Mouse (Mus musculus) skeletal muscle tissue, postnatal 0 days (tissue): ENCODE data around the gene Bpifb1. TPM values are rescaled to one million over a fixed set of nuclear protein-coding genes. Genes with fewer than 3 reads are reported as not detected.

Source experiments
- polyA plus RNA-seq: library from polyadenylated mRNA; unstranded; fragments of >200 nt; fragmentation: Nextera tagmentation; extraction: Ambion mirVana; gene quantifications from 2 replicates; pipeline ENCODE4 v1.2.1, GENCODE M21; 2015

Bpifb1 gene
- polyA plus RNA-seq: 0.14 TPM in 1 of 2 replicates, not detected in the other

DNA sequence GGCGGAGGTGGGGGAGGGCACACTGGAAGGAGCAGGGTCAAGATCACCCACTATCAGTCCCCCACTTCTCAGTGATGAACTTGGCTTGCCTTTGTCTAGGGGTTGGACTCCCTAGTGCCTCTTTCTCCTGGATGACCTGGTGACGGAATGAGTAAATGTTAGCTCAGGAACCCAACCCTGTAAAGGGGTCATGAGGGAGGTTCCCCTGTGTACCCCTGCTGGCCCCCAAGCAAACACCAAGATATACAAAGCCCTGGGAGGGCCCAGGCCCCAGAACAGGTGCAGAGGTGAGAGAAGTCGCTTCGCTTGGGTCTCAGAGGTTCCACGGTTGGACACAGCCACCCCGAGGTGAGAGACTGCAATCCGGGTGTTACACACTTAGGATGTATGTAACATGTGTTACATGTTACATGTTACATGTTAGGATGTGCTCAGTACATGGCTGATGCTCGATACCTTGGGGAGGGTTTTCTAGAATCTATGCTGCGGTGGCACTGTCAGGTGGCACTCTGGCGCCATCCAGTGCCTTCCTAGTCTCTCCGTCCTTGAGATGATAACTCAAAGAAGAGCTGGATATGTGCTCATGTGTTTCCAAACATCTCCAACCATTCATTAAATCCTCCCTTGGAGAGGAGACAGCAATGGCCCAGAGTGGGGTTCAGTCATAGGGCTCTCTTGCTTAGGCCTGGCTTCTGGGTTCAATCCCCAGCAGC, at the start of gene Bpifb1:
Gene Bpifb1 (plus strand): TSS at position 273 of the 713 bp plus-strand sequence.

DNA sequence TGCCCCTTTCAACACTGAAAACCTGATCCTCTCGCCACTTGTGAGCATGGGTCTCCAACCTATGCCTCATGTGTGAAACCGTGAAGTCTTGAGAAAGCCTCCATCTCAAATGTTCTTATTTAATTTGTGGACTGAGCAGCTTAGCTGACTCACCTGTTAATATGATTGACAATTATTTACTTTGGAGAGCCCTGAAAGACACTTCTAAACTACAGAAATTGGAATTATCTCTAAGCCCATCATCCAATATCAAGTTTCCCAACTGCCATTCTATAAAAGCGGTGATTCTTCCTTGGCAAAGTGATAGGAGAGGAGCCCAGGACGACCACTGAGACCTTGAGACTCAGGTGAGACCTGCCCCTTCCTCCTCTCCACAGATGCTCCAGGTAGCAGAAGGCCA, 48.0 kb upstream of the Bpifb1 start, which contains the start of gene Bpifa1:
Gene Bpifa1 (plus strand): TSS at position 301 of the 400 bp plus-strand sequence.

DNA sequence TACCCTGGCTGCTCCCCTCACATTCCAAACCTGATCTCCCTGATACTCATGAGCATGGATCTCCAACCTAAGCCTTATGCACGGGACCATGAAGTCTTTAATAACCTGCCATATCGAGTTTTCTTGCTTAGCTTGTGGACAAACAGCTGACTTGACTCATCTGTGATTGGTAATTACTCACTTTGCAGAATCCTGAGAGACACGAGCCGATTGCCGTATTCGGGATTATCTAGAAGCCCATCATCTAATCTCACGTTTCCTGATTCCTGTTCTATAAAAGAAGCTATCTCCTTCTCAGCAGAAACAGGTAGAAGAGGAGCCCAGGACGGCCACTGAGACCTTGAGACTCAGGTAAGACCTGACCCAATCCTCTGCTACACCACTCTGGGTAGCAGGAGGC, 28.3 kb upstream of the Bpifb1 start, which contains the start of gene Bpifa5:
Gene Bpifa5 (plus strand): TSS at position 301 of the 400 bp plus-strand sequence.

DNA sequence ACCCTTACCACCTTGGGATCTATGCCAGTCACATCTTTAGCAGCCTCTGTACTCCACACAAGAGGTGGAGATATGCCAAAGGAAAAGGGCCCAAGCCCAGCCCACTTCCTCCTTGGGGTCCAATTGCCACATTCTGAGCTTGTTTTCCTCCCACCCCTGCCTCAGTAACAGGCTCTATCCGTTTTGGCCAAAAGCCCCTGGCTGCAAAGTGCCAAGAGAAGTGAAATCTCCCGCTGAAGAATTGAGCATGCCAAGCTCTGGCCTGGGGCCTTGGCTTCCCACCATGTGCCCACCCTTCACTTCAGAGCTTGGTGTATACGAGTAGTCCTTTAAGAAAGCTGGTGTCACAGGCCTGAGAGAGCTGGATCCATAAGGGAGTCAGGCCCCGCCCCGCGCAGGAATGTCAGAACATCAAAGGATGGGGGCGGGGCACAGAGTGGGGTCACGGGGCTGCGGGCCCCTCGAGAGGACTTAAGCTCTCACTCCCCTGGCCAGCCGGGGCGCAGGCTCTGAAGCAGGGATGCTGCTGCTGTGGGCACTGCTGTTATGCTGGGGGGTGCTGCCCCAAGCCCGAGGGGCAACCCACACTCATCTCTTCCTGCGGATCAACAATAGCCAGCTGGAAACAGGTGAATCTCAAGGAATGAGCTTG, 32.8 kb downstream of the Bpifb1 start, which contains the start of gene Bpifb5:
Gene Bpifb5 (plus strand): TSS at position 478 of the 652 bp plus-strand sequence.

GRCm38 (mm10) chr2:154257554-154257953, 66.9 kb downstream of the Bpifb1 start, which contains the start of gene Bpifb9a:
Bpifb9a (plus strand) TSS chr2:154257854.

Other genes starting within 250 kb of the Bpifb1 start
- gene Bpifa6, start 215.9 kb upstream of the Bpifb1 start, polyA plus RNA-seq: not detected in 2 replicates
- gene Bpifa2, start 182.6 kb upstream of the Bpifb1 start, polyA plus RNA-seq: not detected in 2 replicates
- not detected in 2 replicates for gene Bpifa3, start 60.5 kb upstream of the Bpifb1 start, polyA plus RNA-seq
- gene Bpifa1, start 47.9 kb upstream of the Bpifb1 start, polyA plus RNA-seq: 0.18 TPM in 1 of 2 replicates, not detected in the other
- gene Bpifa5, start 28.2 kb upstream of the Bpifb1 start, polyA plus RNA-seq: not detected in 2 replicates
- gene Bpifb5, start 32.9 kb downstream of the Bpifb1 start, polyA plus RNA-seq: 0.18 and 0.31 TPM in 2 replicates
- not detected in 2 replicates for gene Bpifb9a, start 67.0 kb downstream of the Bpifb1 start, polyA plus RNA-seq
- not detected in 2 replicates for gene Bpifb9b, start 116.4 kb downstream of the Bpifb1 start, polyA plus RNA-seq
- 11.7 and 24.9 TPM in 2 replicates for gene Cdk5rap1, start 182.2 kb downstream of the Bpifb1 start, polyA plus RNA-seq
- gene Snta1, start 217.3 kb downstream of the Bpifb1 start, polyA plus RNA-seq: 97.6 and 111 TPM in 2 replicates
- gene Cbfa2t2, start 245.7 kb downstream of the Bpifb1 start, polyA plus RNA-seq: 16.8 and 17.4 TPM in 2 replicates